Mouse (Mus musculus) T-helper 2 cell (primary cell): Measurements from ENCODE around the gene Zbtb38.

Source experiments
- in situ Hi-C: fragments of 300-600 bp; cut with MboI, MseI; formaldehyde crosslinking; loops from one replicate; pipeline ENCODE4 v1.15.1; 2025; ENCODE audit warnings: high pct_unique_total_duplicates

The Zbtb38 gene

GRCm38 (mm10) chr9:96713472-96714390 is 38.9 kb downstream of the Zbtb38 start:
- in situ Hi-C loops, result loop anchor here (25.0 kb wide), 1 partner anchor 1776 kb away; no protein-coding TSS in a partner anchor

- in situ Hi-C loops, result loop anchor here (25.0 kb wide), 1 partner anchor 1776 kb away; no protein-coding TSS in a partner anchor
Measured at GRCm38 (mm10) chr9:96712758-96713471, 39.7 kb downstream of the Zbtb38 start.

- in situ Hi-C loops, result loop anchor here (25.0 kb wide), 1 partner anchor 1775 kb away; no protein-coding TSS in a partner anchor
Measured at GRCm38 (mm10) chr9:96712045-96712444, 40.6 kb downstream of the Zbtb38 start.

GRCm38 (mm10) chr9:96710241-96710946 is 42.2 kb downstream of the Zbtb38 start:
- in situ Hi-C loops, result loop anchor here (25.0 kb wide), 1 partner anchor 1773 kb away; no protein-coding TSS in a partner anchor

- in situ Hi-C loops, result loop anchor here (25.0 kb wide), 1 partner anchor 1772 kb away; no protein-coding TSS in a partner anchor
Measured at GRCm38 (mm10) chr9:96708905-96709304, 43.7 kb downstream of the Zbtb38 start.

GRCm38 (mm10) chr9:96707964-96708363 is 44.7 kb downstream of the Zbtb38 start:
- in situ Hi-C loops, result loop anchor here (25.0 kb wide), 1 partner anchor 1771 kb away; no protein-coding TSS in a partner anchor

- in situ Hi-C loops, result loop anchor here (25.0 kb wide), 1 partner anchor 1768 kb away; no protein-coding TSS in a partner anchor
Measured at GRCm38 (mm10) chr9:96705576-96706285, 46.9 kb downstream of the Zbtb38 start.

GRCm38 (mm10) chr9:96704935-96705334 is 47.7 kb downstream of the Zbtb38 start:
- in situ Hi-C loops, result loop anchor here (25.0 kb wide), 1 partner anchor 1768 kb away; no protein-coding TSS in a partner anchor

- in situ Hi-C loops, result loop anchor here (25.0 kb wide), 1 partner anchor 1765 kb away; no protein-coding TSS in a partner anchor
Measured at GRCm38 (mm10) chr9:96701891-96702290, 50.7 kb downstream of the Zbtb38 start.

- in situ Hi-C loops, result loop anchor here (25.0 kb wide), 1 partner anchor 1762 kb away; no protein-coding TSS in a partner anchor
Measured at GRCm38 (mm10) chr9:96699276-96700035, 53.2 kb downstream of the Zbtb38 start.

- in situ Hi-C loops, result no loop called here
Measured at GRCm38 (mm10) chr9:96696788-96697492, 55.7 kb downstream of the Zbtb38 start.

- in situ Hi-C loops, result no loop called here
Measured at GRCm38 (mm10) chr9:96696141-96696561, 56.5 kb downstream of the Zbtb38 start.

GRCm38 (mm10) chr9:96690461-96690863 is 62.2 kb downstream of the Zbtb38 start:
- in situ Hi-C loops, result no loop called here

GRCm38 (mm10) chr9:96689076-96689475 is 63.6 kb downstream of the Zbtb38 start:
- in situ Hi-C loops, result no loop called here

- in situ Hi-C loops, result no loop called here
Measured at GRCm38 (mm10) chr9:96688194-96688875, 64.3 kb downstream of the Zbtb38 start.

GRCm38 (mm10) chr9:96687591-96688186 is 64.9 kb downstream of the Zbtb38 start:
- in situ Hi-C loops, result no loop called here

GRCm38 (mm10) chr9:96685600-96686084 is 67.0 kb downstream of the Zbtb38 start:
- in situ Hi-C loops, result no loop called here
